Mouse (Mus musculus) spleen, postnatal 36 days (tissue): Measurements from ENCODE around the gene Ablim2.

Experiments
- DNase-seq, 2 experiments: peaks; one replicate each; pipeline ENCODE4 v3.0.0; 2022; ENCODE audit warnings: low spot score in 2 of 2, mixed read lengths in 1 of 2

The Ablim2 gene

GRCm38 (mm10) chr5:35739536-35740278 is 18.0 kb upstream of the Ablim2 start, which contains the start of gene Sh3tc1:
TSS of gene Sh3tc1 (minus strand) at chr5:35739987.
- DNase-seq: no peak

GRCm38 (mm10) chr5:35740716-35741115 is 17.0 kb upstream of the Ablim2 start:
- no peak for DNase-seq

DNA sequence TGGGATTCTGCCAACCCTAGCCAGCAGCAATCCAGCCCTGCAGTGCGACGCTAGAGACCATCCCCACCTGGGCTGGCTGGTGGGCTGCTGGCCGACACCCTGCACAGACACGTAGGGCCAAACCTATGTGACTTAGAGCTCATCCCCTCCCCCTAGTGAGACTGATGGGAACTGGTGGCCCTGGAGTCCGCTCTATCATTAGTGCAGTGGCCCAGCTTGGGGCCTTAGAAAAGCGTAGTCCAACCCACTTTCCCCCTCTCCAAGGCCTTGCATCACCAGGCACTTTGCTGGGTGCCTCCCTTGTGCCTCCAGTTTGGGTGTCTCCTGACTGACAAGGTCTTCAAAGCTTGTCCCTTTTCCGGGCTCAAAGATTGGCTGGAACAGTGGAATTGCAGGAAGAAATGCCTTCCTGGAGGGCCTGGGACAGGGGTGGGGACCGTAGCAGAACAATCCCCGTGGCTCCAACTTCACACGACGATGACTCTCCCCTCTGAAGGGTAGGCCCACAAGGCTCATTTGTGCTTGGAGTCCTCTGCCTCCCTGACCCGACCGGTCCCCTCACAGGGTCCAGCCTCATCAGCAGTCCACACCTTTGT is 16.4 kb upstream of the Ablim2 start:
- no peak for DNase-seq

DNA sequence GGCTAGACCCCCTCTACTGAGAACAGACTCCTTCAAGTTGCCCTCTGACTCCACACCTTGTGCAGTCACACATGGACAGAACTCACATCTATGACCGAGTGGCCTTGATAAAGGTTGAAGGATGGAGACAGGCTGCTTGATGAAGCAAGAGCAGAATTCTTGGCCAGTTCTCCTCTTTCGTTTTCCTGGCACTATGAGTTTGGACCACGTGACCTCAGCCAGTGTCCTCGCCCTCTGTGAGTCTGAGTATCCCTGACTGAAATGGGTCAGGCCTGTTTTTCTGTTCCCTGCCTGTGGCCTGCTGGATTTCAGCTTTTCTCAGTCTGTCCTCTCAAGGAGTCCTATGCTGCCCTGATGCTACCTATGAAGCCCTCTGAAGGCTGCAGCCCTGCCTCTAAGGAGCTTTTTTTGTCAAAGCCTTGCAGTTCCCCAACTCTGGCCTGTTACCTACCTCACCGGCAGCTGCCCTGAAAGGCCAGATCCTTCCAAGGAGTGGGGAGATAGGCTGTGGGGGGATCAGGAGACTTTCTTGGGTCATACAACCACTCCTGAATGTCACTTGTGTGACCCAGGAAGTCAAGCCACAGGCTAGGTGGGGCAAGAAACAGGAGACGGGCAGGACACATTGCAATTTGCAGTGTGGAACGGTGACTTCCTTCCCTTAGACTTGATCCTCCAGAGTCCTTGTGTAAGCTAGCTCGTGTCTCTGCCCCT is 14.3 kb upstream of the Ablim2 start:
- DNase-seq: no peak

- no peak for DNase-seq
These were observed 13.5 kb upstream of the Ablim2 start for GRCm38 (mm10) chr5:35743990-35744722.

GRCm38 (mm10) chr5:35745406-35745805 is 12.3 kb upstream of the Ablim2 start:
- no peak for DNase-seq

DNA sequence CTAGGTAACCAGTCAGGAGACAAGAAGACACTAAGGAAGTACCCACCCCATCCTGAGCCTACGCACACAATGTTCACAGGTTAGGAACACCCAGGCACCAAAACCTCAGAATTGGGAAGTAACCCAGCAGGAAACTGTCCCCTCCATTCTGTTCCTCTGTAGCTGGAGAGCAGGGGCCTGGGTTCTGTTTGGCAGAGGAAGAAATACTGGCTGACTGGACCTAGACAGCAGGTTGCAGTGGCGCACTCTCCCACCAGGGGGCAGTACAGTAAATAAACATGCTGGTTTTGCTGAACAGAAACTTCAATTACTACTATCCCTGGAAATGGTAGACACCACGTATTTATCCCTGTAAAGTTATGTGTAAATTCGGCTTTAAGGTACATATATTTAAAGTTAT is 10.8 kb upstream of the Ablim2 start:
- peak; percentile 51 to 56 for DNase-seq

DNA sequence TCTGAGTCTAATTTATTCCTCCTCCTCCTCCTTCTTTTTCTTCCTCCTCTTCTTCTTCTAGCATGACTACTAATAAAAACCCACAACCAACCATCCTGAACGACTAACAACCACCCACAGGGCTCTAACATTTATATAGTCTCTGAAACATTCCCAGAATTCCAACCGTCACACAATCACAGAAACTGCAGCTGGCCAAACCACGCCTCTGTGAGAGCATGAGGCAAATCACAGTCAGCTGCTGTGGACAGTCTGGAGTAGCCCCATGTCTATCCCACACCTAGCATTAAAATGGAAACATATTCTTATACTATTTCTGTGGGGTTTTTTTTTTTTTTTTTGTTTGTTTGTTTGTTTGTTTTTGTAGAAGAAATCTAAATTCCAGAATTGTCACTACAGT is 8.3 kb upstream of the Ablim2 start:
- DNase-seq: no peak

DNA sequence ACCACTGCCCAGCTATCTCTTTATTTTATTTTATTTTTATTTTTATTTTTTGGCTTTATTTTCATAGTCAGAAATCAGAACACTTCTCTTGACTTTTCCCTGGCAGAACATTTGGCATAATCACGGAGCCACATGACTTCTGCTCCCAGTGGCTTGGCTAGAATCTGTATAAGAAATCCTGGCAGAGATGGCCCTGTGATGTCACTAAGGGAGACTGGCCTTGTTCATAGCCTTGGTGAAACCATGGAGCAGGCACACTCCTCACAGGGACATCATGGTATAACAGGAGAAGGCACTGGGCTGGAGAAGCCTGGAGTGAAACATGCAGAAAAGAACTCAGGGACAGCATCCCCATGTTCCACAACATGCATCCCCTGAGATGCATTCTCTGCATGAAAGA is 7.7 kb upstream of the Ablim2 start:
- DNase-seq: no peak

GRCm38 (mm10) chr5:35751016-35751415 is 6.7 kb upstream of the Ablim2 start:
- DNase-seq: no peak

- DNase-seq: peak; percentile 22 to 41
These were observed 2.4 kb upstream of the Ablim2 start for GRCm38 (mm10) chr5:35755131-35755733.

DNA sequence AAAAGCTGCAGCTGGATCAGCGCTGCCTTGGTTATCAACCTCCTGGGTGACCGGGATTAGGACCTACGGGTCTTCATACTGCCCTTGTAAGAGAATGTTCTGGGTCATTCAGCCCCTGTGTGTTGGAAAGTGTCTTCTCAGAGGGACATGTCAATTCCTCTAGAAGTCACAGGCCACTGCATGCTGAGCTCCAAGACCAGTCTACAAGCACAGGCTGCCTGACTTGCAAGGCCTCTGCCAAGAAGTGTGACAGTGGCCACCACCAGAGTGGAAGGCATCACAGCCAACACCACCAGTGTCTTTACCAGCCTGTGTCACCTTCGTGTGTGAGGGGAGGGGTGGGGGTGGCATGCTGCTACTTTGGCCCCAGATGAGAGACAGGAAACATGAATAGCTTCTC is 1.7 kb upstream of the Ablim2 start:
- no peak for DNase-seq

- DNase-seq: peak; percentile 15 to 24
These were observed 562 bp upstream of the Ablim2 start for GRCm38 (mm10) chr5:35756997-35757638.

DNA sequence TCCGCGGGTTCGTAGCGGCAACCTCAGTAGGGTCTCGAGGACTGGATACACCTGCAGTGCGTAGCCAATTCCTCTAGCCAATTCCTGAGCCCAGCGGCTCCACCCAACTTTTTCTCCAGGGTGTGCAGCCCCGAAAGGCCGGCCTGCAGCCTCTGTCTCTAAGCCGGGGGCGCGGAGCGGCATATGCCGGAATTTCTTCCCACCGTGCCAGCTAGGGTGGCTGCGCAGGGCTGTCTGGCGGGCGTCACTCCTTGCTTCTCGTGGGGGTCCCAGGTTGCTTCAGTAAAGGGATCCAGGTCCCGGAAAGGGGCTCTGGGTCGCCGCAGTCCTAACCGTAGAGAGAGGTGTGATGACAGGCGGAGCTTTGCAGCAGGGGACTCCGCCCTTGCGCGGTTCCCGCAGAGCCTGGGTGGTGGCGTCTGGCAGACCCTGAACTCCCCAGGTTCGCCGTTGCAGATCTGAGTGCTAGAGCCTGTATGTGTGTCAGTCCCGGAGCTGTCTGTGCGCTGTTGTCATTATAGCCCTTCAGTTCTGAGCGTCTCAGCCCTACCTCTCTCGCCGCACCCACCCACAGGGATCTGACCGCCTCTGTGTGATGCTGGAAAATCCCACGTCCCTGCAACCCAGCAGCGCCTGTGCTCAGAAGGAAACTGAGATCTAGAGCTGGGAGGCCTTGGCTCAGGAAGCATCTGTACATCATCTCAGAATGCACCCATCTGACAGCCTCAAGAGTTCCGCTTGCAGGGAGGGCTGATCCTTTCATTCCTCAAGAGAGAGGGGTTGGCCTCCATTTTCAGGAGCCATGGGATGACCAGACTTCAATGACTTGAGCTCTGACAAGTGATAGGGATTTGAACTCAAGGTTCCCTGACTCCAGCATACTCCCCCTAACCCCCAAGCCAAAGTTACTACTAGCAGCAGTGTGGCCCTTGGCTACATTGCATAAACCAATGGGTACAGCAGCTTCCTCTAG is 687 bp downstream of the Ablim2 start:
- DNase-seq: peak in 1 of 2 experiments; percentile 7

DNA sequence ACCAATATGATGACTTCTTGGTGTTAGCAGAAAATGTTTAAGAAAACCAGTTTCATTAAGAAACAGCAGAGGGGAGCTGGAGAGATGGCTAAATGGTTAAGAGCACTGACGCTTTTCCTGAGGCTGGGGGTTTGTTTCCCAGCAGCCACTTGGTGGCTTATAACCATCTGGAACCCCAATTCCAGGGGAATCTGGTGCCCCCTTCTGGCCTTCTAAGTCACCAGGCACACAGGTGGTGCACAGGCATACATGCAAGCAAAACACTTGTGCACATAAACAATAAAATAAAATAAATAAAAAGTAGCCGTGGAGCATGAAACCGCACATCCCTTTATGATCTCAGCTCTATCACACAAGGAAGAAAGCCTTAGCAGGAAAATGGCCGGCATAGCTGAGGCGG is 3.6 kb downstream of the Ablim2 start:
- DNase-seq: no peak

GRCm38 (mm10) chr5:35762388-35762787 is 4.7 kb downstream of the Ablim2 start:
- DNase-seq: no peak

DNA sequence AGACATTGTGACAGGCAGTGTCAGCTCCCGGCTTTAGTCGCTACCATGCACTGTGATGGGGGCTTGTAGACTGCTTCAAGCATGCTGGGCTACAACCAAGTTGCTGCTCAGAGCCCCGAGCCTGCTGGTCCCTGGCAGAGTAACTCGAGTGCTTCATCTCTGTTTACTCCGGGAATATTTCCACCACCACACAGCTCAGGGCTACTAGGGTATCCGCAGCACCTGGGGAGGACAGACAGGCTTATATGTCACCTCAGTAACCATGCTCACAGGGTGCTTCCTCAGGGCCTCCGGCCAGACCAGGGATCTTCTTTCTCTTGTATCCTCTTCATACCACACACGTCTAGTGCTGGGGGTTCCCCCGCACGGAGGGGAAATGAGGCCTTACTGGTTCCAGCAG is 5.2 kb downstream of the Ablim2 start:
- DNase-seq: no peak

DNA sequence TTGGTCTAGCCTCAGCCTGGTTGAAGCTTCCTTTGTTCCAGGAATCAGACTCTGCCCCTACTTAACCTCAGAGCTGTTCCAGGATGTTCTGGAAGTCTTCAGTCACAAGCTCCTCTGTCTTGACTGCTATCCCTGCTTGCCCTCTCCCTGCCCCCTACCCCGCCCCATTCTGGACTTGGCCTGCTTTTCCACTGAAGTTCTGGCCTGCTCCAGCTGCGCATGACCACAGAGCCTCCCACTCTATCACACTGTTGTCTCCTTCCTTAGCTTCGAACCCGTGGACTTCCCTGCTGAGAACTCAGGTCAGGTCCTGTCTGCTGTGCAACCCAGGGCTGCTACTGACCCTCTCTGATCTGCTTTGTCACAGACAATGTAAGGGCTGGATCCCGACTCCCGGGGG is 8.2 kb downstream of the Ablim2 start:
- DNase-seq: no peak

- DNase-seq: no peak
These were observed 10.8 kb downstream of the Ablim2 start for GRCm38 (mm10) chr5:35768525-35768924.

- no peak for DNase-seq
These were observed 11.3 kb downstream of the Ablim2 start for GRCm38 (mm10) chr5:35768997-35769396.
